ENCODE assay signal across 8 mouse cellular contexts in the genomic region with DNA sequence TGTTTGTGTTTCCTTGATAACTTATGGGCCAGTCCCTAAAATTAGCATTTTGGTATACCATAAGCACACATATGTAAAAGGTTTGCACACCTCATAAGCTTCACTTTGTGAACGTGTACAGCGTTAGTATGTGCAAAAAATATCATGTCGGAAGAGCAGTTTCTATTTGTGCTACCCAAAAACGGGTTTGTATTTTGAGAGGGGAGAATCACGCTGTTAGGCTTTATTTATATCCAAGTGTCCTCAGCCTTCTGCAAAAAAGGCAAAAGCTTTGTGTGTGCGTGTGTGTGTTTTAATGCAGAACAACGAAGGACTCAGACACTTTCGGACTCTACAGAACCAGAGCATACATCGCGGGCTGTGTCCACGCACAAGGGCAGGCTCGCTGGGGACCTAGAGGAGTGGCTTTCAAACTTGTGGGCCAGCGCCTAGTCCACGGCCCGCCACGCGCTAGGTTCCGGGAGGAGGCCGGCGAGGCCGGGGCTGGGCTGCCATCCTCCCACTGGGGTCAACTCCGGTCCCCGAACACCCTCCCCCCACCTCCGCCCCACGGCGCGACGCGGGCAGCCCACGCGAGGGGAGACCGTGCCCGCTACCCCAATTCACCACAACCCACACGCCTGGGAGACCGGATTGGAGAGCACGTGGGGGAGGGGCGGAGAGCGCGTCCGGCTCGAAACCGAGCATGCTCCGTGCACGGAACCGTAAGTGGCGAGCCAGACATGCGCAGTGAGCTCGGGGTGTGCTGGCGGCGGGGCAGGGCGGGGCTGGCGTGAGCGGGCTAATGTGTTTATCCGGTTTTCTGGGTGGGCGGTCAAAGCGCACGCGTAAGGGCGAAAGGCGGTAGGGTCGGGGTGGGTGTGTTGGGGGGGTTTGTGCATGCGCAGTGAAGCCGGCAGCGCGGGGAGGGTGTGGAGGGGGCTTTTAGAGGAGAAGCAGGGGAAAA. TPM values are rescaled to one million over a fixed set of nuclear protein-coding genes. Genes with fewer than 3 reads are reported as not detected.
DNase-seq lines count a peak whose midpoint lies in the region; ATAC-seq and TF ChIP-seq lines count a peak whose summit lies in the region.

No protein-coding gene starts in this region.

- no peak for TF ChIP-seq CTCF in G1E (IDR thresholded peaks at IDR 0.05; ENCODE audit: low read depth, low read length)

- H3K9ac ChIP-seq in forebrain, embryonic 16.5 days (replicated peaks; ENCODE audit: low read depth, low read length) = peak overlapping the region; percentile 95
- peak overlapping the region; percentile 94 for H3K9ac ChIP-seq in lung, embryonic 15.5 days

- H3K4me1 ChIP-seq in G1E (ENCODE audit: insufficient read depth, low read depth, low read length) = peaks cover 14% of the 10 kb centered on the region
- peaks cover 9% of the 10 kb centered on the region for H3K4me1 ChIP-seq in forebrain, embryonic 16.5 days (replicated peaks; ENCODE audit: control insufficient read depth, insufficient read depth, low read length)
- H3K4me1 ChIP-seq in lung, embryonic 15.5 days = peaks cover 12% of the 10 kb centered on the region

- H3K4me3 ChIP-seq in G1E (ENCODE audit: low read depth, low read length) = peak overlapping the region; percentile 95
- H3K4me3 ChIP-seq in forebrain, embryonic 16.5 days (replicated peaks; ENCODE audit: low read length) = peak overlapping the region; percentile 98
- H3K4me3 ChIP-seq in lung, embryonic 15.5 days = peak overlapping the region; percentile 73

- H3K27me3 ChIP-seq in G1E (ENCODE audit: insufficient read depth, low read length) = no peaks in the 10 kb centered on the region
- H3K27me3 ChIP-seq in forebrain, embryonic 16.5 days (replicated peaks; ENCODE audit: control insufficient read depth, insufficient read depth, low read length) = no peaks in the 10 kb centered on the region
- no peaks in the 10 kb centered on the region for H3K27me3 ChIP-seq in lung, embryonic 15.5 days

- 1% methylated on average over 62 of the region's 65 CpGs for WGBS in forebrain, embryonic 16.5 days
- 1% methylated on average over 65 of the region's 65 CpGs for WGBS in lung, embryonic 15.5 days

- H3K36me3 ChIP-seq in G1E (replicated peaks) = peaks cover 22% of the 10 kb centered on the region
- no peaks in the 10 kb centered on the region for H3K36me3 ChIP-seq in forebrain, embryonic 16.5 days (ENCODE audit: control insufficient read depth, insufficient read depth)
- H3K36me3 ChIP-seq in lung, embryonic 15.5 days = no peaks in the 10 kb centered on the region

- H3K9me3 ChIP-seq in G1E (replicated peaks) = 0 out of 2 replicates have a peak, but pooled peaks cover 5% of the 10 kb centered on the region
- H3K9me3 ChIP-seq in forebrain, embryonic 16.5 days (ENCODE audit: control insufficient read depth, low read length) = no peaks in the 10 kb centered on the region
- no peaks in the 10 kb centered on the region for H3K9me3 ChIP-seq in lung, embryonic 15.5 days

- H3K27ac ChIP-seq in forebrain, embryonic 16.5 days (ENCODE audit: low read length) = peak overlapping the region; percentile 86
- H3K27ac ChIP-seq in lung, embryonic 15.5 days = peak overlapping the region; percentile 99

- DNase-seq in G1E (ENCODE audit: low spot score) = peak; percentile 97
- peak; percentile 99 for DNase-seq in cerebellum, adult 18-20 months
- DNase-seq in heart, postnatal 4 days = peak; percentile 99
- peak; percentile 98 to 99 for DNase-seq in layer of hippocampus, adult 8-10 months (ENCODE audit: low spot score in 2 of 2)
- DNase-seq in ovary, adult 18-20 months (ENCODE audit: low spot score) = peak; percentile 99
- DNase-seq in thymus, postnatal 0 days (ENCODE audit: low spot score) = peak; percentile 98

- peak overlapping the region; percentile 68 for H3K4me2 ChIP-seq in forebrain, embryonic 16.5 days (ENCODE audit: low read length)
- H3K4me2 ChIP-seq in lung, embryonic 15.5 days = peak overlapping the region; percentile 82

- peak; percentile 76 for ATAC-seq in G1E (ENCODE audit: extremely low read depth, insufficient number of reproducible peaks, low FRiP score, poor library complexity, severe bottlenecking)
- peak; percentile 93 for ATAC-seq in forebrain, embryonic 16.5 days
- peak; percentile 94 for ATAC-seq in lung, embryonic 15.5 days (ENCODE audit: borderline replicate concordance, extremely low read depth, low FRiP score, low TSS enrichment)

RNA-seq across cellular contexts. Expression of a gene that starts 0.6 kb away (rescaled TPM):
- total RNA-seq in G1E (2014; fragmentation: Nextera tagmentation) (111 and 126 TPM in 2 replicates), G1E (2017) (29.1 and 29.6 TPM in 2 replicates)
- polyA plus RNA-seq in G1E (2012) = 21.7 and 24.9 TPM in 2 replicates
- 5.0 and 5.4 TPM in 2 replicates for polyA plus RNA-seq in forebrain, embryonic 16.5 days (2015; fragmentation: Nextera tagmentation; extraction: Ambion mirVana)
- total RNA-seq in heart, postnatal 4 days (2021) = 10 to 100 TPM; 38.4 to 41.7 TPM
- 10 to 100 TPM; 66.6 to 73.6 (median 67.9) TPM for total RNA-seq in layer of hippocampus, adult 8-10 months (2022)
- polyA plus RNA-seq in lung, embryonic 15.5 days (2015; fragmentation: Nextera tagmentation; extraction: Ambion mirVana) = 5.9 and 6.8 TPM in 2 replicates
- 9.5 and 11.7 TPM in 2 replicates for polyA plus RNA-seq in thymus, postnatal 0 days (2015; fragmentation: Nextera tagmentation; extraction: Ambion mirVana)

RNA-seq across cellular contexts. Expression of a gene that starts 38.6 kb away (rescaled TPM):
- total RNA-seq in G1E (2014; fragmentation: Nextera tagmentation) = 11.2 and 15.5 TPM in 2 replicates
- total RNA-seq in G1E (2017) = 14.0 and 15.2 TPM in 2 replicates
- 51.1 and 55.5 TPM in 2 replicates for polyA plus RNA-seq in G1E (2012)
- 19.9 and 20.7 TPM in 2 replicates for polyA plus RNA-seq in forebrain, embryonic 16.5 days (2015; fragmentation: Nextera tagmentation; extraction: Ambion mirVana)
- total RNA-seq in heart, postnatal 4 days (2021) = 10 to 100 TPM; 65.1 to 73.7 TPM
- total RNA-seq in layer of hippocampus, adult 8-10 months (2022) = 10 to 100 TPM; 42.8 to 54.5 (median 47.5) TPM
- 22.7 and 23.2 TPM in 2 replicates for polyA plus RNA-seq in lung, embryonic 15.5 days (2015; fragmentation: Nextera tagmentation; extraction: Ambion mirVana)
- 13.4 and 13.9 TPM in 2 replicates for polyA plus RNA-seq in thymus, postnatal 0 days (2015; fragmentation: Nextera tagmentation; extraction: Ambion mirVana)

Comparison
In these comparisons a context has a peak if more than half of its experiments do, and no peak if none do; other contexts are left out.
1. Peak in every context shown above with its lines: DNase-seq, ATAC-seq, H3K4me3 ChIP-seq and H3K27ac ChIP-seq.